Comparison of ENCODE assay signal across 1 mouse cellular context in the genomic region with DNA sequence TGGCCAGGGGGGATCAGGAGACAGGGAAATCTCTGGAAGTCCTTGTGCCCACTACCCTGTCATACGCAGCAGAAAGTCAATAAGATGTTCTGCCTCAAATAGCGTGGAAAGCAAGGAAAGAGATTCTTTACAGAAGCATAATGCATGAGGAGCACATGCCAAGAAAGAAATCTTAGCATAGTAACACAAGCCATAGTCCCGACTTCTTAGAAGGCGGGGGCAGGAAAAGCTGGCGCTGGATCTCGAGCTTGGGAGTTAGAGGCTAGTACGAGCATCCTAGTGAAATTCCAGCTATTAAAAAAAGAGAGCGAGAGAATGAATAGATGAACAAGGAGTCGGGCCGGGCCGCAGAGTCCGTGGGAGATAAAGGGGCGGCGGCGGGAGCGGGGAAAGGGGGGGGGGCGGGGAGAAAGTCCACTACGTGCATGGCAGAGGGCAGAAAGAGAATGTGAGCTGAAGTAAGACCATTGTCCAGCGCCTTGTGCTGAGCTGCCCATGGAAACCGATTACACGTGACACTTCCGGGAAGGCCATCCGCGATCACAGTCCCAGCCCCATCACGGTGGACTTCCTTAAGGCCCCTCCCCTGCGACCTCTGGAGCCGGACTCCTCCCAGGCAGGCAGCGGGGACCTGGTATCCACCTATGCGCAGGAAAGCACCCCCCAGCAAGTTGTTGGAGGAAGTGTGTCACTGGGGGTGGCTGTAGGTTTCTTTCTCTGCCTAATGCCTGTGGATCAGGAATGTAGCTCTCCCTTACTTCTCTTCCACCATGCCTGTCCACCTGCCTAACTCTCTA.
TF ChIP-seq lines count a peak whose summit lies in the region.

No protein-coding gene starts in this region.

TF ChIP-seq in MEL, 35 proteins besides CTCF, POLR2A, EP300 and RAD21 (continued from another document):
- TF ChIP-seq JUND (IDR thresholded peaks at IDR 0.05; ENCODE audit: low read depth, low read length), result no peak
- no peak for TF ChIP-seq ZNF384 (IDR thresholded peaks at IDR 0.05; ENCODE audit: low read depth, low read length)
- TF ChIP-seq ZC3H11A (IDR thresholded peaks at IDR 0.05; ENCODE audit: low read depth, low read length), result no peak
- TF ChIP-seq MAZ (IDR thresholded peaks at IDR 0.05; ENCODE audit: low read depth, low read length), result no peak
